Mouse (Mus musculus): ENCODE data around the gene Timm22. TPM values are rescaled to one million over a fixed set of nuclear protein-coding genes. Genes with fewer than 3 reads are reported as not detected.

Timm22 gene
- polyA plus RNA-seq, 1 experiment from 2014 or later, result 84.9 TPM

GRCm38 (mm10) chr11:76436009-76436408, 29.3 kb downstream of the Timm22 start:
- ATAC-seq (replicated peaks; ENCODE audit: insufficient number of reproducible peaks, insufficient read depth, low FRiP score, low read depth), result no peak
- WGBS, result 66% methylated on average over 5 of the region's 5 CpGs
- Histone ChIP-seq H3K27ac (peak overlapping the region; percentile 90; the same call in 1 of the 2 replicates), H3K4me1 (replicated peaks) (peaks cover 79% of the 10 kb centered on the region), H3K36me3 (0 out of 2 replicates have a peak, but pooled peaks cover 4% of the 10 kb centered on the region), H3K4me3 (peak overlapping the region; percentile 57), H3K27me3 (no peaks in the 10 kb centered on the region), H3K4me2 (peak overlapping the region; percentile 85), H3K9ac (no peak overlapping the region), H3K9me3 (replicated peaks) (no peaks in the 10 kb centered on the region)

- Histone ChIP-seq H3K36me3 (0 out of 2 replicates have a peak, but pooled peaks cover 4% of the 10 kb centered on the region), H3K4me3 (peak overlapping the region; percentile 57), H3K9ac (peak overlapping the region; percentile 60), H3K27me3 (no peaks in the 10 kb centered on the region), H3K4me2 (peak overlapping the region; percentile 85), H3K27ac (peak overlapping the region; percentile 90), H3K9me3 (replicated peaks) (no peaks in the 10 kb centered on the region), H3K4me1 (replicated peaks) (peaks cover 71% of the 10 kb centered on the region)
- ATAC-seq (replicated peaks; ENCODE audit: insufficient number of reproducible peaks, insufficient read depth, low FRiP score, low read depth), result peak; percentile 83
- 7% methylated on average over 28 of the region's 28 CpGs for WGBS
Observed at GRCm38 (mm10) chr11:76436864-76437437, 30.2 kb downstream of the Timm22 start.

GRCm38 (mm10) chr11:76439666-76440065, 32.9 kb downstream of the Timm22 start:
- Histone ChIP-seq H3K27ac (no peak overlapping the region), H3K4me1 (replicated peaks) (peaks cover 58% of the 10 kb centered on the region)
- no peak for ATAC-seq (replicated peaks; ENCODE audit: insufficient number of reproducible peaks, insufficient read depth, low FRiP score, low read depth)

DNA sequence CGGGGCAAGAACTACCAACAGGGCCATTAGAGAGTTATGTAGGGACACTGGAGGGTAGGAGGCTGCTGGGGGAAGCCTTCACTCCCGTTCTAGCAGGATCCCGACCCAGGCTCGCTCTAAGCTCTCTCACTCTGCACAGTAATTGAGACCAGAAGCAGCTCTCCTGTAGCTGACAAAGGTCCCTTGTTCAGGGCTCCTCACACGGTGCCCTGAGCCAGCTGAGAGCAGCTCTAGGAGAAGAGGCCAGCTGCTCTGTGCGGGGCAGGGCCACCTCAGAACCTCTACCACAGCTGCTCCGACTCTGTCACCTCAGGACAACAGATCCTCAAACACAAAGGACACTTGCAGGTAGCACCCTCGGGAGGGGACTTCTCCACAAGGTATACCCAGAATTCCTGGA, 38.7 kb downstream of the Timm22 start:
- H3K4me2 ChIP-seq, result no peak overlapping the region
- WGBS, result 65% methylated on average over 8 of the region's 8 CpGs

More at GRCm38 (mm10) chr11:76439666-76440065, 32.9 kb downstream of the Timm22 start:
- Histone ChIP-seq H3K4me2 (no peak overlapping the region), H3K4me3 (no peak overlapping the region), H3K9me3 (replicated peaks) (no peaks in the 10 kb centered on the region), H3K27me3 (no peaks in the 10 kb centered on the region), H3K9ac (no peak overlapping the region), H3K36me3 (no peaks in the 10 kb centered on the region)
- 36% methylated on average over 3 of the region's 3 CpGs for WGBS

DNA sequence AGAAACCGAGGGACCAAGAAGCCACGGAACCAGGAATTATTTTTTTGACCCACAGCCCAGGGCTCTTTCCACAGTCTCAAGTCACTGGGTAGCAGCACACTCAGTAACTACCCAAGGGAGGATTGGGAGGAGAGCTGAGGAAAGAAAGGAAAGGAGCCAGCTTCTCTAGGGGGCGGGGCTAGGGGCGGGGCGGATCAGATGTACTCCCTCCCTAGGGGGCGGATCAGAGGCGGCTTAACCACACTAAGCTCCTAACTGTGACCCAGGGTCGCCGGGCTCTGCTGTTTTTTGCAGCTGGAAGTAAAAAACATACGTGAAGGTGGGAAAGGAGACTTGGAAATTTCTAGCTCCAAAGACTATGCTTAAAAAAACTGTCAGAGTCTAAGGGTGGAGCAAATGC, 39.5 kb downstream of the Timm22 start:
- Histone ChIP-seq H3K27ac (no peak overlapping the region), H3K9ac (no peak overlapping the region), H3K4me2 (no peak overlapping the region), H3K4me1 (replicated peaks) (peaks cover 26% of the 10 kb centered on the region), H3K4me3 (no peak overlapping the region), H3K9me3 (replicated peaks) (no peaks in the 10 kb centered on the region), H3K36me3 (peaks cover 6% of the 10 kb centered on the region), H3K27me3 (no peaks in the 10 kb centered on the region)
- WGBS, result 11% methylated on average over 10 of the region's 10 CpGs
- no peak for ATAC-seq (replicated peaks; ENCODE audit: insufficient number of reproducible peaks, insufficient read depth, low FRiP score, low read depth)

More for the DNA sequence above, 38.7 kb downstream of the Timm22 start:
- Histone ChIP-seq H3K27me3 (no peaks in the 10 kb centered on the region), H3K4me1 (replicated peaks) (peaks cover 31% of the 10 kb centered on the region), H3K9me3 (replicated peaks) (no peaks in the 10 kb centered on the region), H3K9ac (no peak overlapping the region), H3K4me3 (no peak overlapping the region), H3K36me3 (no peaks in the 10 kb centered on the region), H3K27ac (no peak overlapping the region)
- no peak for ATAC-seq (replicated peaks; ENCODE audit: insufficient number of reproducible peaks, insufficient read depth, low FRiP score, low read depth)

- Histone ChIP-seq H3K27me3 (no peaks in the 10 kb centered on the region), H3K9me3 (replicated peaks) (no peaks in the 10 kb centered on the region), H3K4me3 (no peak overlapping the region), H3K4me1 (replicated peaks) (peaks cover 26% of the 10 kb centered on the region), H3K27ac (peak overlapping the region; percentile 62), H3K9ac (no peak overlapping the region), H3K4me2 (no peak overlapping the region), H3K36me3 (peaks cover 29% of the 10 kb centered on the region)
- WGBS, result 44% methylated on average over 15 of the region's 15 CpGs
- peak; percentile 56 for ATAC-seq (replicated peaks; ENCODE audit: insufficient number of reproducible peaks, insufficient read depth, low FRiP score, low read depth)
Observed at GRCm38 (mm10) chr11:76449520-76450201, 42.9 kb downstream of the Timm22 start.

GRCm38 (mm10) chr11:76450202-76450561, 43.4 kb downstream of the Timm22 start:
- Histone ChIP-seq H3K4me3 (no peak overlapping the region), H3K27ac (peak overlapping the region; percentile 62), H3K4me1 (replicated peaks) (peaks cover 26% of the 10 kb centered on the region), H3K9ac (no peak overlapping the region), H3K36me3 (peaks cover 31% of the 10 kb centered on the region), H3K4me2 (no peak overlapping the region), H3K9me3 (replicated peaks) (no peaks in the 10 kb centered on the region), H3K27me3 (no peaks in the 10 kb centered on the region)
- ATAC-seq (replicated peaks; ENCODE audit: insufficient number of reproducible peaks, insufficient read depth, low FRiP score, low read depth), result no peak
- WGBS, result 58% methylated on average over 3 of the region's 3 CpGs

GRCm38 (mm10) chr11:76454492-76454891, 47.7 kb downstream of the Timm22 start:
- Histone ChIP-seq H3K27me3 (no peaks in the 10 kb centered on the region), H3K4me3 (no peak overlapping the region), H3K9me3 (replicated peaks) (no peaks in the 10 kb centered on the region), H3K4me1 (replicated peaks) (peaks cover 18% of the 10 kb centered on the region), H3K36me3 (peaks cover 48% of the 10 kb centered on the region), H3K27ac (no peak overlapping the region), H3K4me2 (no peak overlapping the region), H3K9ac (no peak overlapping the region)
- 45% methylated on average over 5 of the region's 5 CpGs for WGBS
- 0 out of 2 replicates have a peak, but pooled peaks have one; percentile 56 for ATAC-seq (replicated peaks; ENCODE audit: insufficient number of reproducible peaks, insufficient read depth, low FRiP score, low read depth)

DNA sequence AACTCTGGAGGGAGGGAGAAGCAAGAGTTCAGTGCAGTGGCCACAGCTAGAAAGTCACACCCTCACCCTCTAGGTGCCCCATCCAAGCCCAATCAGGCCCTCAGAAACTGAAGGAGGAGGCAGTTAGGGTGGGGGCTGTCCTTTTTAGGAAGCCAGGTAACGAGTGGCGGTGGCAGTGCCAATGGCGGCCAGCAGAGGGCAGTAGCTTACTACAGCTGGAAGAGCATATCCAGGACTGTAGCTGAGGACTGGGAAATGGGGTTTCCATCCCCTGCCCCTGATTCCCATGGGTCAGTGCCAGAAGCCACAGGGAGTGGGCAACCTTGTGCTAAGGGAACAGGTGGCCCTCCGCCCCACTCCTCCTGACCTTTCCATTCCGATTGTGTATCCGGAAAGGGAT, 49.5 kb downstream of the Timm22 start:
- Histone ChIP-seq H3K27me3 (no peaks in the 10 kb centered on the region), H3K4me1 (replicated peaks) (peaks cover 9% of the 10 kb centered on the region; the same call in 1 of the 2 replicates), H3K4me3 (no peak overlapping the region), H3K4me2 (no peak overlapping the region), H3K9ac (no peak overlapping the region), H3K9me3 (replicated peaks) (no peaks in the 10 kb centered on the region), H3K27ac (no peak overlapping the region), H3K36me3 (peaks cover 45% of the 10 kb centered on the region)
- ATAC-seq (replicated peaks; ENCODE audit: insufficient number of reproducible peaks, insufficient read depth, low FRiP score, low read depth), result peak; percentile 53; the same call in 1 of the 2 replicates
- WGBS, result 27% methylated on average over 6 of the region's 6 CpGs

GRCm38 (mm10) chr11:76456897-76457296, 50.1 kb downstream of the Timm22 start:
- no peak for ATAC-seq (replicated peaks; ENCODE audit: insufficient number of reproducible peaks, insufficient read depth, low FRiP score, low read depth)
- no peak overlapping the region for H3K4me3 ChIP-seq
- 76% methylated on average over 10 of the region's 10 CpGs for WGBS
- no peaks in the 10 kb centered on the region for H3K9me3 ChIP-seq (replicated peaks)
- H3K27ac ChIP-seq, result 0 out of 2 replicates have a peak overlapping the region, but pooled peaks have one; percentile 33
- H3K27me3 ChIP-seq, result no peaks in the 10 kb centered on the region
- peaks cover 45% of the 10 kb centered on the region for H3K36me3 ChIP-seq
- peaks cover 13% of the 10 kb centered on the region; the same call in 1 of the 2 replicates for H3K4me1 ChIP-seq (replicated peaks)
- no peak overlapping the region for H3K9ac ChIP-seq
- no peak overlapping the region for H3K4me2 ChIP-seq

GRCm38 (mm10) chr11:76458730-76459129, 52.0 kb downstream of the Timm22 start:
- 74% methylated on average over 9 of the region's 9 CpGs for WGBS
- H3K9ac ChIP-seq, result no peak overlapping the region
- no peak for ATAC-seq (replicated peaks; ENCODE audit: insufficient number of reproducible peaks, insufficient read depth, low FRiP score, low read depth)

More at GRCm38 (mm10) chr11:76458730-76459129, 52.0 kb downstream of the Timm22 start:
- Histone ChIP-seq H3K9me3 (replicated peaks) (no peaks in the 10 kb centered on the region), H3K27ac (no peak overlapping the region), H3K27me3 (no peaks in the 10 kb centered on the region), H3K4me1 (replicated peaks) (peaks cover 16% of the 10 kb centered on the region), H3K36me3 (peaks cover 49% of the 10 kb centered on the region), H3K4me3 (no peak overlapping the region), H3K4me2 (no peak overlapping the region)
